Mouse (Mus musculus) ES-Bruce4 (cell line): ENCODE measurements around the gene Ldah. TPM values are rescaled to one million over a fixed set of nuclear protein-coding genes. Genes with fewer than 3 reads are reported as not detected.
"Not testable (repeated sequence)": the region's sequence is repeated elsewhere in the genome, so short reads cannot be mapped to it uniquely, and the experiment has no call there.

Experiments
- H3K27ac ChIP-seq: 2 replicates; pipeline ENCODE4 v1.5.1; 2012; ENCODE audit warnings: low read length, inconsistent platforms; ENCODE audit not compliant: insufficient read depth
- H3K27me3 ChIP-seq: 2 replicates; pipeline ENCODE4 v1.6.1; 2012; ENCODE audit warnings: mild to moderate bottlenecking, low read length, inconsistent platforms; ENCODE audit not compliant: control insufficient read depth, poor library complexity, insufficient read depth, severe bottlenecking
- H3K36me3 ChIP-seq: 2 replicates; pipeline ENCODE4 v1.6.1; 2012; ENCODE audit warnings: inconsistent platforms, mild to moderate bottlenecking, low read length, moderate library complexity; ENCODE audit not compliant: control insufficient read depth, poor library complexity, insufficient read depth, severe bottlenecking
- H3K4me1 ChIP-seq: one replicate; pipeline ENCODE4 v1.8.1; 2011; ENCODE audit warnings: low read length; ENCODE audit not compliant: control insufficient read depth, insufficient read depth
- H3K4me3 ChIP-seq: 2 replicates; pipeline ENCODE4 v1.5.1; 2011; ENCODE audit warnings: low read depth, mild to moderate bottlenecking, low read length
- H3K9ac ChIP-seq: 2 replicates; pipeline ENCODE4 v1.6.1; 2012; ENCODE audit warnings: low read depth, mild to moderate bottlenecking, inconsistent platforms; ENCODE audit not compliant: poor library complexity, severe bottlenecking
- H3K9me3 ChIP-seq: replicated peaks from 2 replicates; pipeline ENCODE4 v1.6.1; 2012; ENCODE audit warnings: mild to moderate bottlenecking, low read length, inconsistent platforms; ENCODE audit not compliant: control insufficient read depth, poor library complexity, insufficient read depth, severe bottlenecking
- CTCF ChIP-seq: IDR thresholded peaks from one replicate; pipeline ENCODE4 v1.8.1; 2011; ENCODE audit warnings: low read depth, low read length
- EP300 ChIP-seq: IDR thresholded peaks from 2 replicates; pipeline ENCODE4 v1.6.1; 2011; ENCODE audit warnings: low read depth, low read length; ENCODE audit not compliant: insufficient read depth
- POLR2A ChIP-seq: IDR thresholded peaks from one replicate; pipeline ENCODE4 v1.8.1; 2011; ENCODE audit warnings: low read length; ENCODE audit not compliant: insufficient read depth
- polyA plus RNA-seq: library from polyadenylated mRNA; stranded (reverse); fragments of >200 nt; gene quantifications from 2 replicates; pipeline ENCODE4 v1.2.4, GENCODE M21; 2011; ENCODE audit warnings: low read depth; ENCODE audit not compliant: missing spikeins, insufficient read depth, insufficient read length

The Ldah gene
- polyA plus RNA-seq: 57.3 and 72.0 TPM in 2 replicates

- no peaks in the 10 kb centered on the region for H3K27me3 ChIP-seq
- no peaks in the 10 kb centered on the region for H3K4me1 ChIP-seq
- no peaks in the 10 kb centered on the region for H3K9me3 ChIP-seq
- H3K9ac ChIP-seq: peak within 1 kb of the TSS; percentile 56
- H3K4me3 ChIP-seq: peak within 1 kb of the TSS; percentile 99
- H3K36me3 ChIP-seq: no peaks in the 10 kb centered on the region
- TF ChIP-seq POLR2A: peak; percentile 61
- no peak for TF ChIP-seq EP300
- no peak within 1 kb of the TSS for H3K27ac ChIP-seq
These were observed at the start of gene Ldah for GRCm38 (mm10) chr12:8207978-8208403. Ldah (plus strand) TSS chr12:8208107.

GRCm38 (mm10) chr12:8167743-8168142 lies 40.2 kb upstream of the Ldah start:
- Histone ChIP-seq H3K4me1 (no peaks in the 10 kb centered on the region), H3K4me3 (no peak overlapping the region)
- TF ChIP-seq POLR2A (no peak), CTCF (no peak)

GRCm38 (mm10) chr12:8180921-8181320 lies 27.0 kb upstream of the Ldah start:
- Histone ChIP-seq H3K4me1 (no peaks in the 10 kb centered on the region), H3K4me3 (no peak overlapping the region), H3K27ac (no peak overlapping the region), H3K27me3 (no peaks in the 10 kb centered on the region), H3K9me3 (no peaks in the 10 kb centered on the region), H3K36me3 (no peaks in the 10 kb centered on the region), H3K9ac (no peak overlapping the region)
- TF ChIP-seq CTCF (no peak), POLR2A (no peak), EP300 (no peak)

More at GRCm38 (mm10) chr12:8167743-8168142, 40.2 kb upstream of the Ldah start:
- H3K27me3 ChIP-seq: no peaks in the 10 kb centered on the region
- no peak overlapping the region for H3K27ac ChIP-seq
- no peaks in the 10 kb centered on the region for H3K9me3 ChIP-seq
- H3K36me3 ChIP-seq: no peaks in the 10 kb centered on the region
- H3K9ac ChIP-seq: no peak overlapping the region

GRCm38 (mm10) chr12:8181744-8182143 lies 26.2 kb upstream of the Ldah start:
- H3K4me1 ChIP-seq: no peaks in the 10 kb centered on the region
- H3K27me3 ChIP-seq: no peaks in the 10 kb centered on the region

GRCm38 (mm10) chr12:8184518-8184917 lies 23.4 kb upstream of the Ldah start:
- no peak overlapping the region for H3K27ac ChIP-seq

More at GRCm38 (mm10) chr12:8181744-8182143, 26.2 kb upstream of the Ldah start:
- Histone ChIP-seq H3K36me3 (no peaks in the 10 kb centered on the region), H3K9ac (no peak overlapping the region), H3K27ac (no peak overlapping the region), H3K4me3 (no peak overlapping the region), H3K9me3 (no peaks in the 10 kb centered on the region)
- TF ChIP-seq CTCF: no peak
- no peak for TF ChIP-seq EP300
- no peak for TF ChIP-seq POLR2A

GRCm38 (mm10) chr12:8188161-8188560 lies 19.7 kb upstream of the Ldah start:
- H3K9me3 ChIP-seq: no peaks in the 10 kb centered on the region
- no peak overlapping the region for H3K4me3 ChIP-seq
- H3K4me1 ChIP-seq: no peaks in the 10 kb centered on the region
- no peak overlapping the region for H3K9ac ChIP-seq
- TF ChIP-seq EP300: no peak
- TF ChIP-seq POLR2A: no peak
- no peak for TF ChIP-seq CTCF
- no peaks in the 10 kb centered on the region for H3K27me3 ChIP-seq
- no peaks in the 10 kb centered on the region for H3K36me3 ChIP-seq
- no peak overlapping the region for H3K27ac ChIP-seq

More at GRCm38 (mm10) chr12:8184518-8184917, 23.4 kb upstream of the Ldah start:
- Histone ChIP-seq H3K4me1 (no peaks in the 10 kb centered on the region), H3K9ac (no peak overlapping the region), H3K36me3 (no peaks in the 10 kb centered on the region), H3K4me3 (no peak overlapping the region), H3K9me3 (no peaks in the 10 kb centered on the region), H3K27me3 (no peaks in the 10 kb centered on the region)
- TF ChIP-seq CTCF (no peak), EP300 (no peak), POLR2A (no peak)

- not testable (repeated sequence) for H3K9me3 ChIP-seq, H3K27me3 ChIP-seq, H3K27ac ChIP-seq, H3K9ac ChIP-seq, H3K36me3 ChIP-seq, H3K4me1 ChIP-seq, H3K4me3 ChIP-seq
These were observed 18.9 kb upstream of the Ldah start for GRCm38 (mm10) chr12:8188796-8189535.
